Mouse (Mus musculus): ENCODE data around the gene Abcf2.

Abcf2 gene

GRCm38 (mm10) chr5:24527780-24528179 lies 49.5 kb downstream of the Abcf2 start:
- DNase-seq (ENCODE audit: low spot score in 2 of 2) = no peak

GRCm38 (mm10) chr5:24526889-24527230 lies 50.4 kb downstream of the Abcf2 start, which contains the start of gene Gbx1:
Gene Gbx1 (minus strand): TSS chr5:24527202.
- no peak for DNase-seq (ENCODE audit: low spot score in 2 of 2)

- no peak for DNase-seq (ENCODE audit: low spot score in 2 of 2)
Observed at GRCm38 (mm10) chr5:24526190-24526888, 50.9 kb downstream of the Abcf2 start.

DNA sequence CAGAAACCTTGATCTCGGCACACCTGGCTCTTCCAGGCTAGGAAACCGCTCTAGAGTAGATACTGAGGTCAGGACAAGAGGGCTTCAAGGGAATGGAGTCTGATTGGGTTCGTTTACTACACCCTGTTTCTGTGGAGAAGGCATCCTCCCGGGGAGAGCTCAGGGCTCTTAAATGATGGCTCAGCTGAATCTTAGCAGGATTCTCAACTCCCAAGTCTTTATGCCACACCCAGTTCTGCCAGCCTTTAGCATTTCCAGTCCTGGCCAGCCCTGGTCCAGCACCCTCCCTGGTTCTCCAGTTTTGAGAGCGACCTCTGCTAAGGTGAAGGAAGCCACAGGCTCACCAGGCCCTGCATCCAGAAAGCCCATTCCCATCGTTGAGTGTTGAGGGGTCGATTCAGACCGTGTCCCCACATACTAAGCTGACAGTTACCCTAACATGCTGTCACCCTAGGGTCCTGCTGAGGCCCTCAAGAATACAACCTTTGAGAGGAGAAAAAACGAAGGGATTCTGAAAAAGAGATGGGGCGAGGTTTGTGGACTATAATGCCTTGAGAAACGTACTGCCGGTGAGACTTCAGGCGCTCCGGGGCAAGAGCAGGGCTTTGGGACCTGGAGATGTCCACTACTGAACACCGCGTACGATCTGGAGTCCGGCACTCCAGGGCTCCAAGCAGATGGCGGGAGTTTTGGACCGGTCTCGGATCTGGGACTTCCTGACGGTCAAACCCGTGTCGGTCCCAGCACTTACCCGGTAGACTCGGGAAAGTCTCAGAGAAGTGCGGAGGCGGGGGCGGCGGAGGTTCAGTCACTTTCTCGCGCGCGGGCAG lies 51.7 kb downstream of the Abcf2 start:
- DNase-seq (ENCODE audit: low spot score in 2 of 2) = no peak

GRCm38 (mm10) chr5:24524522-24524921 lies 52.7 kb downstream of the Abcf2 start:
- no peak for DNase-seq (ENCODE audit: low spot score in 2 of 2)

DNA sequence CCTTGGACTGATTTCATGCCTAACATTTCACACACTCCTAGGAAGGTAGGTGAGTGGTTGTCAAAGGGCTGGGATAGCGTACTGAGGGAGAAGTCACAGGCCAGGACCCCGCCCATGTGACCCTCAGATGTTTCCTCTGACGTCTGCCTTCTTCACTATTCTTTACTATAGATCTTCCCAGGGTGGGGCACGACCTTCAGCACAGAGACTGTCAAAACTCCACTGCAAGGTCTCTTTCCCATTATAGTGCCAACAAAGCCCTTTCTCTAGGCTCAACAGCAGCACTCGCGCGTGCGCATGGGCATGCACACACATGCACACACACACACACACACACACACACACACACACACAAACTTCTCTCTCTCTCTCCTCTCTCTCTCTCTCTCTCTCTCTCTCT lies 53.5 kb downstream of the Abcf2 start:
- DNase-seq (ENCODE audit: low spot score in 2 of 2) = no peak

GRCm38 (mm10) chr5:24521366-24521765 lies 55.9 kb downstream of the Abcf2 start:
- DNase-seq (ENCODE audit: low spot score in 2 of 2) = no peak

All from urinary bladder, adult 18-20 months (tissue).